Mouse (Mus musculus) heart, postnatal 0 days (tissue): ENCODE results near the gene Gm20838. TPM values are rescaled to one million over a fixed set of nuclear protein-coding genes. Genes with fewer than 3 reads are reported as not detected.
"Not testable (repeated sequence)": the region's sequence is repeated elsewhere in the genome, so short reads cannot be mapped to it uniquely, and the experiment has no call there.

ENCODE experiments used
- ATAC-seq: fragments of 200-750 bp; cut with Nextera tagmentation; 2 replicates; pipeline ENCODE4 v1.8.0; 2017; ENCODE audit warnings: low read depth, moderate number of reproducible peaks, moderate library complexity; ENCODE audit not compliant: insufficient read depth
- DNase-seq: peaks from one replicate; pipeline ENCODE4 v3.0.0-alpha.2; 2016; ENCODE audit warnings: low spot score
- H3K27ac ChIP-seq: fragments of 300-500 bp; sonication (generic); 2 replicates; pipeline ENCODE4 v1.5.1; 2014; ENCODE audit warnings: low read depth, mild to moderate bottlenecking
- H3K27me3 ChIP-seq: fragments of 300-500 bp; sonication (generic); 2 replicates; pipeline ENCODE4 v1.6.1; 2014; ENCODE audit warnings: low read length, mixed read lengths; ENCODE audit not compliant: control insufficient read depth, insufficient read depth
- H3K36me3 ChIP-seq: fragments of 300-500 bp; sonication (generic); replicated peaks from 2 replicates; pipeline ENCODE4 v1.6.1; 2014; ENCODE audit warnings: low read length, mixed read lengths; ENCODE audit not compliant: control insufficient read depth, insufficient read depth
- H3K4me1 ChIP-seq: fragments of 300-500 bp; sonication (generic); 2 replicates; pipeline ENCODE4 v1.6.1; 2014; ENCODE audit warnings: antibody characterized with exemption; ENCODE audit not compliant: control insufficient read depth, insufficient read depth
- H3K4me2 ChIP-seq: fragments of 300-500 bp; sonication (generic); 2 replicates; pipeline ENCODE4 v1.6.1; 2014; ENCODE audit warnings: low read depth, mild to moderate bottlenecking, low read length, moderate library complexity
- H3K4me3 ChIP-seq: fragments of 300-500 bp; sonication (generic); 2 replicates; pipeline ENCODE4 v1.5.1; 2014; ENCODE audit warnings: low read depth, low read length
- H3K9ac ChIP-seq: fragments of 300-500 bp; sonication (generic); replicated peaks from 2 replicates; pipeline ENCODE4 v1.6.1; 2014; ENCODE audit warnings: low read depth, low read length, mixed read lengths
- H3K9me3 ChIP-seq: fragments of 300-500 bp; sonication (generic); replicated peaks from 2 replicates; pipeline ENCODE4 v1.6.1; 2016; ENCODE audit warnings: low read length; ENCODE audit not compliant: control insufficient read depth
- WGBS: fragments of 180-500 bp; shearing (Covaris S2); extraction: QIAGEN DNeasy Blood & Tissue Kit; methylation state at CpG from one replicate; pipeline ENCODE4 v1.1.7; 2014; 5-methylcytosine and 5-hydroxymethylcytosine counted together
- polyA plus RNA-seq: library from polyadenylated mRNA; unstranded; fragments of >200 nt; fragmentation: Nextera tagmentation; extraction: Ambion mirVana; gene quantifications from 2 replicates; pipeline ENCODE4 v1.2.1, GENCODE M21; 2015
- total RNA-seq: library from RNA; depleted of rRNA; stranded (reverse); fragments of >200 nt; gene quantifications from 2 replicates; pipeline ENCODE4 v1.2.3, GENCODE M21; 2014; ENCODE audit warnings: low replicate concordance; rRNA removed

The Gm20838 gene
- total RNA-seq (not detected in 2 replicates), polyA plus RNA-seq (not detected in 2 replicates)

DNA sequence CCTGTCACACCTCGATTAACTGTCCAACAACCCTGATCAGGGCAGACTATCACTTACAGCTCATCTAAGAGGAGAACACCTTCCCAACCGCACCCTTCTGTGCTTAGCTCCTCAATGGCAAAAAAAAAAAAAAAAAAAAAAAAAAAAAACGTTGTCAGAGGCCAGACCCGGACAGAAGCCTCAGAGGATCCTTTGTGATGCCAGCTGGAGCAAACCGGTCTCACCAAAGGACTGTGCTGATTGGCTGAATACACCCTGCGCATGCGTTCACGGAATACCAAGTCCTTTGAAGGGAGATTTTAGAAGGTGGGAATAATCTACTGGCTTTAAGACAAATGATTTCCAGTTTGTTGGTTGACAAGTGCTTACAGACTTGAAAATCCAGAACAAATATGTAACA is at the start of gene Gm20838:
TSS of gene Gm20838 (minus strand) at position 101 of the 400 bp plus-strand sequence.
- not testable (repeated sequence) for ATAC-seq, H3K36me3 ChIP-seq, H3K27ac ChIP-seq, H3K4me3 ChIP-seq, H3K4me2 ChIP-seq, H3K9ac ChIP-seq, H3K4me1 ChIP-seq, DNase-seq, H3K9me3 ChIP-seq, H3K27me3 ChIP-seq
- WGBS, result no CpG with 5 or more reads among the region's 8 CpGs
